Mouse (Mus musculus): Measurements from ENCODE around the gene Aplp2. TPM values are rescaled to one million over a fixed set of nuclear protein-coding genes. Genes with fewer than 3 reads are reported as not detected.

Gene Aplp2
- polyA plus RNA-seq, 1 experiment = 3.5 TPM

GRCm38 (mm10) chr9:31247447-31248220, 36.0 kb upstream of the Aplp2 start:
- peaks cover 2% of the 10 kb centered on the region for H3K9me3 ChIP-seq (ENCODE audit: control insufficient read depth, low read length)
- H3K4me1 ChIP-seq (ENCODE audit: control insufficient read depth) = peaks cover 55% of the 10 kb centered on the region
- H3K27me3 ChIP-seq (ENCODE audit: control insufficient read depth) = no peaks in the 10 kb centered on the region
- H3K36me3 ChIP-seq (ENCODE audit: control insufficient read depth) = peaks cover 2% of the 10 kb centered on the region; the same call in 1 of the 2 replicates
- TF ChIP-seq GATA1 (IDR thresholded peaks at IDR 0.05; ENCODE audit: low read length) (no peak), TAL1 (IDR thresholded peaks at IDR 0.05; ENCODE audit: low read length) (no peak)
- H3K4me3 ChIP-seq (replicated peaks) = no peak overlapping the region

GRCm38 (mm10) chr9:31246421-31246820, 34.8 kb upstream of the Aplp2 start:
- TF ChIP-seq GATA1 (IDR thresholded peaks at IDR 0.05; ENCODE audit: low read length) = no peak
- TF ChIP-seq TAL1 (IDR thresholded peaks at IDR 0.05; ENCODE audit: low read length) = no peak
- Histone ChIP-seq H3K4me3 (replicated peaks) (no peak overlapping the region), H3K27me3 (ENCODE audit: control insufficient read depth) (no peaks in the 10 kb centered on the region), H3K4me1 (ENCODE audit: control insufficient read depth) (peaks cover 44% of the 10 kb centered on the region), H3K9me3 (ENCODE audit: control insufficient read depth, low read length) (peaks cover 2% of the 10 kb centered on the region), H3K36me3 (ENCODE audit: control insufficient read depth) (peaks cover 2% of the 10 kb centered on the region; the same call in 1 of the 2 replicates)

DNA sequence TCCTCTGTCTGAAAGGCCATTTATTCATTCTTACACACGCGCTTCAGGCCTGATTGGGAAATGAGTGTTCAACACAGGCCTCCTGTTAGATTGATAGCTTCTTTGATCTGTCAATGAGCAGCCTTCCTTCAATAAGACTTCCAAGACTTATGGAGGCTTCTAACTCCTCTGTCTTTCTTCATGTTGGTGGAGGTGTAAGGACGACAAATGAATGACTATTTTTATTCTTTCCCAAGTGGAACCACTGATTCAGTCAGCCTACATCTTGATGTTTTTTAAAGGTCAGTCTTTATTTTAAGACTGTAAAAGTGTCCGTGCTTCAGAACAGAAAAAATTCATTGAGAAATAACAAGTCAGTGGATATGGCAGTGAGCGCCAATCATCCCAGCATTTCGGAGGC, 33.4 kb upstream of the Aplp2 start:
- no peaks in the 10 kb centered on the region for H3K27me3 ChIP-seq (ENCODE audit: control insufficient read depth)
- no peak for TF ChIP-seq TAL1 (IDR thresholded peaks at IDR 0.05; ENCODE audit: low read length)
- TF ChIP-seq GATA1 (IDR thresholded peaks at IDR 0.05; ENCODE audit: low read length) = no peak
- H3K36me3 ChIP-seq (ENCODE audit: control insufficient read depth) = no peaks in the 10 kb centered on the region; the same call in 1 of the 2 replicates
- peaks cover 4% of the 10 kb centered on the region for H3K9me3 ChIP-seq (ENCODE audit: control insufficient read depth, low read length)
- peaks cover 43% of the 10 kb centered on the region for H3K4me1 ChIP-seq (ENCODE audit: control insufficient read depth)
- H3K4me3 ChIP-seq (replicated peaks) = no peak overlapping the region

DNA sequence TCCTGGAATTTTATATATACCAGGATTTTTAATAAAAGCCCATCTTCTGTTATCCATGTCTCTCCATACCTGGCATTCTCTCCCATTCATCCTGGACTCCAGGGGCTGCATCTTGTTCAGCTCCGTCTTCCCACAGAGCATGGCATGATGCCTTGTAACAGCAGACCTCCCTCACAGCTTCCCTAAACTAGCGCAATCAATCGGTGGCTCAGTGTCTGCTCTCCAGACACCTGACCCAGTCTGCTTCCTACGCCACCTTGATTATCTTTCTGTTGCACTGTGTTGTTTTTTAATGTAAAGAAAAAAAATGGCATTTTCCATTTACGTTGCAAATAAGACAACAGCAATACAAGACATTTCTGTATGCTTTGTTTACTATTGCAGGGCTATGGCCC, 32.3 kb upstream of the Aplp2 start:
- Histone ChIP-seq H3K4me1 (ENCODE audit: control insufficient read depth) (peaks cover 33% of the 10 kb centered on the region), H3K36me3 (ENCODE audit: control insufficient read depth) (no peaks in the 10 kb centered on the region; the same call in 1 of the 2 replicates), H3K27me3 (ENCODE audit: control insufficient read depth) (no peaks in the 10 kb centered on the region), H3K9me3 (ENCODE audit: control insufficient read depth, low read length) (peaks cover 9% of the 10 kb centered on the region), H3K4me3 (replicated peaks) (no peak overlapping the region)
- TF ChIP-seq TAL1 (IDR thresholded peaks at IDR 0.05; ENCODE audit: low read length) (no peak), GATA1 (IDR thresholded peaks at IDR 0.05; ENCODE audit: low read length) (no peak)

DNA sequence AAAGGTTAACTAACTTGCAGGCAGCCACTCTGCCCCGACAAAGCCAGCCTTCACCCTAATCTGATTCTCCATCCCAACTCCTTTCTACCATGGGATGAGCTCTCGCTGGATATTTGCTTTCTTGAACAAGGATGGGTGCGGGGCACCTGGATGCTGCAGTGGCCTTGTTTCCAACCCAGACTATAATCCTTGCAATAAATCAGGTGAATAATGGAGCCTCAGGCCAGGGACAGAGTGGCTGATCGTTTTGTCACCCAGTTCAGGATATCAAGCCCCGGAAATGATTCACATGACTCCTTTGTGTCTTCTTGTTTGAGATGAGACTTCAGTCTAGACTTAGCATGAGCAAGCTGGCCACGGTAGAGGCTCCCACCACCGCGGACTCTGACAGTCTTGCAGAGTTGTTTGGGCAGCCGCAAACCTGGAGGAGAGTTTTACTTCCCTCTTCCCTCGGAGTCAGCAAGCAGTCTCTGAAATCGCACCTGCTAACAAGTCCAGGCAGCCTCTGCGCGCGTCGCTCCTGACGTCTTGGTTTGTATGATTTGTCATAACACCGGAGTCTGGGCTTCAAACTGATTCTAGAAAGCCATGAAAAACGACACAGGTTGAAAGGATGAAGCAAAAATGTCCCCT, 31.8 kb upstream of the Aplp2 start:
- Histone ChIP-seq H3K4me3 (replicated peaks) (no peak overlapping the region), H3K36me3 (ENCODE audit: control insufficient read depth) (no peaks in the 10 kb centered on the region), H3K27me3 (ENCODE audit: control insufficient read depth) (no peaks in the 10 kb centered on the region), H3K9me3 (ENCODE audit: control insufficient read depth, low read length) (peaks cover 8% of the 10 kb centered on the region), H3K4me1 (ENCODE audit: control insufficient read depth) (peaks cover 29% of the 10 kb centered on the region)
- TF ChIP-seq TAL1 (IDR thresholded peaks at IDR 0.05; ENCODE audit: low read length) = no peak
- TF ChIP-seq GATA1 (IDR thresholded peaks at IDR 0.05; ENCODE audit: low read length) = no peak

DNA sequence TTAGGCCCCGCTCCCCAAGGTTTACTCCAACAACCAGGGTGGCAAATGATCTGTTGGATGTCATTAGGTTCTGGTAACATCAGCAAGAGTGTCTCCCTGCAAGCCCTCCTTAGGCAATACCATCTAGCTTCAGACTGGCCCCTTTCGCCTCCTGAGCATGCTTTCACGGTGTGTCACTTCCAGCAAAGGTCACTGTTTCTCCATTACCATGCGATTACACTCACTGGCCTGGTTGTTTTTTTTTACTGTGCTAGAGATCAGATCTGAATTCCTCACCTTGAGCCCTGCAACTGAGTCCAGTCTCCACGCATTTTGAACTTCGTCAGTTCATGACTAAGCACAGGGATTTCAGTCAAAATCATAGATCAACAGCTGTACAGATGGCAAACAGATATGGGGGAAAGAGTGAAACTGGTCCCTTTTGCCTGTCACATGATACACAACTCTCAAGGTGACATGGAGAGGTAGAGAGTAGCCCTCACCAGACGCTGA, 29.6 kb upstream of the Aplp2 start:
- TF ChIP-seq GATA1 (IDR thresholded peaks at IDR 0.05; ENCODE audit: low read length) = no peak
- TF ChIP-seq TAL1 (IDR thresholded peaks at IDR 0.05; ENCODE audit: low read length) = no peak
- H3K27me3 ChIP-seq (ENCODE audit: control insufficient read depth) = no peaks in the 10 kb centered on the region
- H3K4me3 ChIP-seq (replicated peaks) = no peak overlapping the region
- H3K36me3 ChIP-seq (ENCODE audit: control insufficient read depth) = no peaks in the 10 kb centered on the region
- H3K9me3 ChIP-seq (ENCODE audit: control insufficient read depth, low read length) = peaks cover 6% of the 10 kb centered on the region
- H3K4me1 ChIP-seq (ENCODE audit: control insufficient read depth) = peaks cover 19% of the 10 kb centered on the region

DNA sequence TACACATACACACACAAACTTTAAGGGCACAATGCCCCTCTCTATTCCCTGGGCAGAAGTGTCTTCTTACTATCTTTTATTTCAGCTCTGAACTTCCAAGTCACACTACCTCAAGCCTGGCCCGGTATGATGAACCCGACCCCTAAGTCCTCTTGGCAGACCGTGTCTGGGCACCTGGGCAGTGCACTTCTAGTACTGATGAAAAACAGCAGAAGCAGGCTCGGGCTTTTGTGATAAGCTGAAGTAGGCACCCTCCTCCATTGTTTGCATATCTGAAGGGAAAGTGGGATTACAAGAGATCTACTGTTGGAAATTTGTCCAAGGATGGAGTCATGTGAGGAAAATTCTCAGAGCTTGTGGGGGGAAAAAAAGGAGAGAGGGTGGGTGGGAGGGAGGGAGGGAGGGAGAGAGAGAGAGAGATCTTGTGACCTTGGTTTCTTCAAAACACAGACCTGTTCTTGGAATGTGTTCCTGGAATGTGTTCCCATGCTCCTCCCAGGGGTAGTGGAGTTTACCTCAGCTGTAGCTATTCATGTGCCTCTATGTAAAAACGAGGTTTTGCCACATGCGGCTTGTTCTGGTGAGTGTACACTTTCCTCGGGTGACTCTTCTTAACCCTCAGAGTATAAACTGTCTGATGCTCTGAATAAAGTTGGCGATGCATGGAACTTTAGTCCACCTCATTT, 29.1 kb upstream of the Aplp2 start:
- no peak for TF ChIP-seq TAL1 (IDR thresholded peaks at IDR 0.05; ENCODE audit: low read length)
- no peak for TF ChIP-seq GATA1 (IDR thresholded peaks at IDR 0.05; ENCODE audit: low read length)
- Histone ChIP-seq H3K9me3 (ENCODE audit: control insufficient read depth, low read length) (peaks cover 6% of the 10 kb centered on the region), H3K27me3 (ENCODE audit: control insufficient read depth) (no peaks in the 10 kb centered on the region), H3K4me3 (replicated peaks) (no peak overlapping the region), H3K4me1 (ENCODE audit: control insufficient read depth) (peaks cover 19% of the 10 kb centered on the region), H3K36me3 (ENCODE audit: control insufficient read depth) (no peaks in the 10 kb centered on the region)

- Histone ChIP-seq H3K36me3 (ENCODE audit: control insufficient read depth) (no peaks in the 10 kb centered on the region), H3K4me3 (replicated peaks) (no peak overlapping the region), H3K27me3 (ENCODE audit: control insufficient read depth) (no peaks in the 10 kb centered on the region), H3K4me1 (ENCODE audit: control insufficient read depth) (peaks cover 19% of the 10 kb centered on the region), H3K9me3 (ENCODE audit: control insufficient read depth, low read length) (peaks cover 6% of the 10 kb centered on the region)
- no peak for TF ChIP-seq GATA1 (IDR thresholded peaks at IDR 0.05; ENCODE audit: low read length)
- TF ChIP-seq TAL1 (IDR thresholded peaks at IDR 0.05; ENCODE audit: low read length) = no peak
Observed at GRCm38 (mm10) chr9:31239551-31239950, 27.9 kb upstream of the Aplp2 start.

DNA sequence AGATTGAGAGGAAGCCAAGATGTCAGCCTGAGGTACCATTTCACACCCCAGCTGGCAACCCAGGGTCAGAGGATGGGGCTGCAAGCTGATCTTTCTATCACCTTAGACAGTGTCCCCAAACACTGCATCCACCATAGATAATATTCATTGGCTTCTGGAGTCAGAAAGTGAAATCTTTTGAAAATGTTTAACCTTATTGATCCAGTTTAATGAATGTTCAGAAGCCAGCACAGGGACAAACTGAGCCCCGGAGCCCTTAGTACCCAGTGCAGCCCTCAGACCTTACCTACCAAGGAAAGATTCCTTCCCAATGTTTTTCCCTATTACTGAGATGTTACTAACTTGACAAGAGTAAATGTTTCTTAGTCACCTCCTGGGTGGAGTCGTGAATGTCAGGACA, 26.9 kb upstream of the Aplp2 start:
- no peaks in the 10 kb centered on the region for H3K36me3 ChIP-seq (ENCODE audit: control insufficient read depth)
- peaks cover 6% of the 10 kb centered on the region for H3K9me3 ChIP-seq (ENCODE audit: control insufficient read depth, low read length)
- peaks cover 15% of the 10 kb centered on the region for H3K4me1 ChIP-seq (ENCODE audit: control insufficient read depth)
- H3K27me3 ChIP-seq (ENCODE audit: control insufficient read depth) = no peaks in the 10 kb centered on the region
- no peak for TF ChIP-seq GATA1 (IDR thresholded peaks at IDR 0.05; ENCODE audit: low read length)
- no peak for TF ChIP-seq TAL1 (IDR thresholded peaks at IDR 0.05; ENCODE audit: low read length)
- H3K4me3 ChIP-seq (replicated peaks) = no peak overlapping the region

Measured in erythroblast, embryonic 14.5 days (primary cell).